In genomic region chr16:6746116-6746515, GRCm38 (mm10) we compare ENCODE assay signal across 16 mouse cellular contexts.
DNase-seq lines count a peak whose midpoint lies in the region; ATAC-seq and TF ChIP-seq lines count a peak whose summit lies in the region.
"Had no signal": no experiment of that assay in that cellular context is flagged by ENCODE, and none has a peak within 500 bp of the region (broad histone marks: within the 10 kb centered on the region; RNA-seq: fewer than 3 reads in every experiment).

No protein-coding gene starts in this region.

- 92% methylated on average over 2 of the region's 2 CpGs for WGBS in thymus, adult 2 months
- WGBS in forebrain, embryonic 15.5 days = 49% methylated on average over 2 of the region's 2 CpGs

- H3K4me1 ChIP-seq in thymus, adult 2 months (replicated peaks; ENCODE audit: control insufficient read depth, insufficient read depth, low read length) = no peaks in the 10 kb centered on the region
- no peaks in the 10 kb centered on the region for H3K4me1 ChIP-seq in forebrain, embryonic 15.5 days
- H3K4me1 ChIP-seq: heart, embryonic 13.5 days; limb, embryonic 15.5 days had no signal

- H3K4me3 ChIP-seq in thymus, adult 2 months (ENCODE audit: control insufficient read depth, insufficient read depth, low read length) = no peak overlapping the region
- H3K4me3 ChIP-seq in forebrain, embryonic 15.5 days = no peak overlapping the region
- H3K4me3 ChIP-seq: erythroblast, embryonic 14.5 days; heart, embryonic 13.5 days; limb, embryonic 15.5 days had no signal

- H3K36me3 ChIP-seq in thymus, adult 2 months (ENCODE audit: control insufficient read depth, insufficient read depth, low read length) = no peaks in the 10 kb centered on the region
- no peaks in the 10 kb centered on the region for H3K36me3 ChIP-seq in forebrain, embryonic 15.5 days
- H3K36me3 ChIP-seq: heart, embryonic 13.5 days; limb, embryonic 15.5 days had no signal

- H3K27me3 ChIP-seq in thymus, adult 2 months (ENCODE audit: control insufficient read depth, insufficient read depth, low read length) = no peaks in the 10 kb centered on the region
- no peaks in the 10 kb centered on the region for H3K27me3 ChIP-seq in forebrain, embryonic 15.5 days
- H3K27me3 ChIP-seq: heart, embryonic 13.5 days; limb, embryonic 15.5 days had no signal

- H3K9ac ChIP-seq in forebrain, embryonic 15.5 days (replicated peaks) = no peak overlapping the region
- H3K9ac ChIP-seq: heart, embryonic 13.5 days; limb, embryonic 15.5 days had no signal

- H3K9me3 ChIP-seq in forebrain, embryonic 15.5 days = no peaks in the 10 kb centered on the region
- H3K9me3 ChIP-seq: heart, embryonic 13.5 days; limb, embryonic 15.5 days had no signal

- TF ChIP-seq POLR2A in thymus, adult 2 months (IDR thresholded peaks at IDR 0.05; ENCODE audit: control insufficient read depth, extremely low read depth, insufficient read depth, low read length, poor library complexity) = no peak

- ATAC-seq in forebrain, embryonic 15.5 days (replicated peaks) = no peak
- ATAC-seq: forebrain, embryonic 16.5 days had no signal

- peak; percentile 16 for DNase-seq in layer of hippocampus, adult 9-11 months
- no peak for DNase-seq in layer of hippocampus, postnatal 25 days (ENCODE audit: extremely low spot score in 1 of 2, low spot score in 1 of 2)
- DNase-seq in right cerebral cortex, postnatal 10 days (ENCODE audit: low spot score in 2 of 2) = peak; percentile 57 to 68
- no peak for DNase-seq in right cerebral cortex, adult 2 months (ENCODE audit: low spot score in 2 of 2)
- peak; percentile 70 for DNase-seq in cerebellum, adult 8-10 months
- no peak for DNase-seq in thymus, adult 2 months
- DNase-seq: heart, postnatal 4 days; kidney, adult 18-20 months; kidney, postnatal 36 days; layer of hippocampus, postnatal 36 days; lung, postnatal 10 days had no signal

- TF ChIP-seq CTCF in thymus, adult 2 months (IDR thresholded peaks at IDR 0.05; ENCODE audit: borderline replicate concordance, control insufficient read depth, extremely low read depth, insufficient read depth, low read length, poor library complexity) = no peak

- H3K27ac ChIP-seq in thymus, adult 2 months (ENCODE audit: control insufficient read depth, insufficient read depth, low read length) = no peak overlapping the region
- no peak overlapping the region for H3K27ac ChIP-seq in forebrain, embryonic 15.5 days (replicated peaks)
- H3K27ac ChIP-seq: heart, embryonic 13.5 days; limb, embryonic 15.5 days had no signal

- H3K4me2 ChIP-seq in forebrain, embryonic 15.5 days (replicated peaks) = no peak overlapping the region
- H3K4me2 ChIP-seq: heart, embryonic 13.5 days; limb, embryonic 15.5 days had no signal

Comparison
In these comparisons a context has a peak if more than half of its experiments do, and no peak if none do; other contexts are left out.
1. DNase-seq: peak in layer of hippocampus, adult 9-11 months (single experiment), right cerebral cortex, postnatal 10 days (2 of 2) and cerebellum, adult 8-10 months (single experiment); none in layer of hippocampus, postnatal 25 days (0 of 2), right cerebral cortex, adult 2 months (0 of 2) and thymus, adult 2 months (single experiment).